Comparison of ENCODE assay signal across 8 mouse cellular contexts in the genomic region with DNA sequence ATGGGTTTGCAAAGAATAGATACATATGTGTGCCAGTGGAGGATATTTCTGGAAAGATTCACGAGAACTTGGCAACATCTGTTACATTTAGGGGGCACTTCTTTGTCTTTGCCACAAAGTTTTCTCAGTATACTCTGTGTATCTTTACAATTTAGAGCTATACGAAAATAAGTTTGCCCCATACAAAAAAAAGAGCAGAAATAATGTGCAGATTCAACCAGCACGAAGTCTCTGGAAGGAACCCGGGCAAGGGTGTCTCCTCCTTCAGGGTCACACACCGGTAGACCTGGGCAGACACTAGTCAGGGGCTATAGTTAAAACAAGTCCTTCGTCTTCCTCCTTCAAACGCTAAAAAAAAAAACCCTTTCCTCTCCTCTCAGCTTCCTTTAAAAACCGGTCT. TPM values are rescaled to one million over a fixed set of nuclear protein-coding genes. Genes with fewer than 3 reads are reported as not detected.
DNase-seq lines count a peak whose midpoint lies in the region; ATAC-seq lines count a peak whose summit lies in the region.

No protein-coding gene starts in this region.

- no peaks in the 10 kb centered on the region for H3K9me3 ChIP-seq in heart, embryonic 13.5 days
- H3K9me3 ChIP-seq in embryonic facial prominence, embryonic 10.5 days = no peaks in the 10 kb centered on the region
- H3K9me3 ChIP-seq in hindbrain, embryonic 14.5 days (ENCODE audit: control insufficient read depth, low read length) = no peaks in the 10 kb centered on the region
- no peaks in the 10 kb centered on the region for H3K9me3 ChIP-seq in midbrain, embryonic 12.5 days

- H3K27me3 ChIP-seq in heart, embryonic 13.5 days (replicated peaks) = peaks cover 5% of the 10 kb centered on the region; the same call in 1 of the 2 replicates
- H3K27me3 ChIP-seq in embryonic facial prominence, embryonic 10.5 days (replicated peaks; ENCODE audit: low read depth, poor library complexity, severe bottlenecking) = peaks cover 17% of the 10 kb centered on the region
- peaks cover 42% of the 10 kb centered on the region for H3K27me3 ChIP-seq in hindbrain, embryonic 14.5 days (ENCODE audit: control insufficient read depth, insufficient read depth, low read length)
- H3K27me3 ChIP-seq in midbrain, embryonic 12.5 days = peaks cover 31% of the 10 kb centered on the region

- ATAC-seq in heart, embryonic 13.5 days (ENCODE audit: extremely low read depth, insufficient number of reproducible peaks, low FRiP score, low TSS enrichment) = no peak
- no peak for ATAC-seq in hindbrain, embryonic 14.5 days (ENCODE audit: low FRiP score)
- no peak for ATAC-seq in midbrain, embryonic 12.5 days (ENCODE audit: low FRiP score, low read depth)

- 49% methylated on average over 8 of the region's 8 CpGs for WGBS in heart, embryonic 13.5 days
- 48% methylated on average over 8 of the region's 8 CpGs for WGBS in embryonic facial prominence, embryonic 10.5 days
- WGBS in hindbrain, embryonic 14.5 days = 56% methylated on average over 8 of the region's 8 CpGs
- WGBS in midbrain, embryonic 12.5 days = 61% methylated on average over 8 of the region's 8 CpGs

- peak overlapping the region; percentile 100 for H3K4me2 ChIP-seq in heart, embryonic 13.5 days
- peak overlapping the region; percentile 100 for H3K4me2 ChIP-seq in hindbrain, embryonic 14.5 days (replicated peaks)
- H3K4me2 ChIP-seq in midbrain, embryonic 12.5 days (replicated peaks) = peak overlapping the region; percentile 99; the same call in 1 of the 2 replicates

- peaks cover 19% of the 10 kb centered on the region for H3K4me1 ChIP-seq in heart, embryonic 13.5 days
- peaks cover 20% of the 10 kb centered on the region; the same call in 1 of the 2 replicates for H3K4me1 ChIP-seq in embryonic facial prominence, embryonic 10.5 days
- peaks cover 11% of the 10 kb centered on the region for H3K4me1 ChIP-seq in hindbrain, embryonic 14.5 days (replicated peaks; ENCODE audit: control insufficient read depth, insufficient read depth, low read length)
- H3K4me1 ChIP-seq in midbrain, embryonic 12.5 days = peaks cover 8% of the 10 kb centered on the region; the same call in 1 of the 2 replicates

- H3K4me3 ChIP-seq in heart, embryonic 13.5 days = peak overlapping the region; percentile 84
- H3K4me3 ChIP-seq in embryonic facial prominence, embryonic 10.5 days = peak overlapping the region; percentile 80
- peak overlapping the region; percentile 83 for H3K4me3 ChIP-seq in hindbrain, embryonic 14.5 days (replicated peaks; ENCODE audit: low read length)
- no peak overlapping the region for H3K4me3 ChIP-seq in midbrain, embryonic 12.5 days

- no peaks in the 10 kb centered on the region for H3K36me3 ChIP-seq in heart, embryonic 13.5 days
- H3K36me3 ChIP-seq in embryonic facial prominence, embryonic 10.5 days (replicated peaks) = no peaks in the 10 kb centered on the region
- no peaks in the 10 kb centered on the region for H3K36me3 ChIP-seq in hindbrain, embryonic 14.5 days (replicated peaks; ENCODE audit: control insufficient read depth, insufficient read depth)
- H3K36me3 ChIP-seq in midbrain, embryonic 12.5 days = no peaks in the 10 kb centered on the region

- DNase-seq in heart, adult 18-20 months = no peak
- DNase-seq in embryonic facial prominence, embryonic 10.5 days (ENCODE audit: low spot score) = no peak
- DNase-seq in hindbrain, embryonic 14.5 days (ENCODE audit: low spot score) = no peak
- DNase-seq in thymus, postnatal 14 days = no peak
- no peak for DNase-seq in ovary, postnatal 10 days (ENCODE audit: low spot score)
- DNase-seq in left cerebral cortex, adult 8-10 months (ENCODE audit: low spot score in 2 of 2) = no peak

- peak overlapping the region; percentile 86; the same call in 1 of the 2 replicates for H3K9ac ChIP-seq in heart, embryonic 13.5 days
- H3K9ac ChIP-seq in hindbrain, embryonic 14.5 days = peak overlapping the region; percentile 74
- H3K9ac ChIP-seq in midbrain, embryonic 12.5 days (replicated peaks) = peak overlapping the region; percentile 73; the same call in 1 of the 2 replicates

- no peak overlapping the region for H3K27ac ChIP-seq in heart, embryonic 13.5 days (replicated peaks)
- no peak overlapping the region for H3K27ac ChIP-seq in embryonic facial prominence, embryonic 10.5 days (replicated peaks)
- no peak overlapping the region for H3K27ac ChIP-seq in hindbrain, embryonic 14.5 days
- H3K27ac ChIP-seq in midbrain, embryonic 12.5 days (replicated peaks) = no peak overlapping the region

RNA-seq across cellular contexts. Expression of gene Cdc14b, which starts 1.7 kb away (rescaled TPM):
- polyA plus RNA-seq in heart, embryonic 13.5 days (2015; fragmentation: Nextera tagmentation; extraction: Ambion mirVana) = 16.3 and 17.4 TPM in 2 replicates
- total RNA-seq in heart, adult 18-20 months (2021) = 10 to 100 TPM in 1 of 2 experiments, 1 to 10 TPM in 1; 8.6 to 10.9 TPM
- 28.4 and 32.2 TPM in 2 replicates for polyA plus RNA-seq in embryonic facial prominence, embryonic 10.5 days (2016; fragmentation: Nextera tagmentation; extraction: Ambion mirVana)
- 3.0 and 4.3 TPM in 2 replicates for polyA plus RNA-seq in hindbrain, embryonic 14.5 days (2014; fragmentation: Nextera tagmentation; extraction: Ambion mirVana)
- 6.7 and 9.1 TPM in 2 replicates for polyA plus RNA-seq in midbrain, embryonic 12.5 days (2016; fragmentation: Nextera tagmentation; extraction: Ambion mirVana)
- total RNA-seq in left cerebral cortex, adult 8-10 months (2022) = 10 to 100 TPM; 15.0 to 21.0 (median 19.1) TPM

RNA-seq across cellular contexts. Expression of gene Aaed1, which starts 39.2 kb away (rescaled TPM):
- polyA plus RNA-seq in heart, embryonic 13.5 days (2015; fragmentation: Nextera tagmentation; extraction: Ambion mirVana) = 62.9 and 68.6 TPM in 2 replicates
- total RNA-seq in heart, adult 18-20 months (2021) = 10 to 100 TPM; 57.7 to 58.6 TPM
- 31.3 and 33.5 TPM in 2 replicates for polyA plus RNA-seq in embryonic facial prominence, embryonic 10.5 days (2016; fragmentation: Nextera tagmentation; extraction: Ambion mirVana)
- polyA plus RNA-seq in hindbrain, embryonic 14.5 days (2014; fragmentation: Nextera tagmentation; extraction: Ambion mirVana) = 15.4 and 15.8 TPM in 2 replicates
- polyA plus RNA-seq in midbrain, embryonic 12.5 days (2016; fragmentation: Nextera tagmentation; extraction: Ambion mirVana) = 16.4 and 19.2 TPM in 2 replicates
- total RNA-seq in left cerebral cortex, adult 8-10 months (2022) = 10 to 100 TPM; 21.0 to 23.6 (median 23.1) TPM
